ENCODE assay signal across 9 mouse cellular contexts in genomic region chr4:150555783-150556182, GRCm38 (mm10).
DNase-seq lines count a peak whose midpoint lies in the region; ATAC-seq and TF ChIP-seq lines count a peak whose summit lies in the region.
"Had no signal": no experiment of that assay in that cellular context is flagged by ENCODE, and none has a peak within 500 bp of the region (broad histone marks: within the 10 kb centered on the region; RNA-seq: fewer than 3 reads in every experiment).

No protein-coding gene starts in this region.

- no peak for DNase-seq in heart, postnatal 25 days (ENCODE audit: low spot score)
- DNase-seq in 416B (ENCODE audit: low read depth) = peak; percentile 66
- DNase-seq in liver, embryonic 14.5 days (ENCODE audit: low read depth in 3 of 3, low spot score in 3 of 3) = no peak
- DNase-seq in yolk sac, embryonic 10.5 days (ENCODE audit: low spot score) = no peak
- DNase-seq in natural killer cell, adult 2 months (ENCODE audit: low spot score in 2 of 2) = no peak
- DNase-seq in gastrocnemius, postnatal 4 days (ENCODE audit: low spot score in 2 of 2) = no peak

- H3K27me3 ChIP-seq in heart, embryonic 13.5 days (replicated peaks) = no peaks in the 10 kb centered on the region
- no peaks in the 10 kb centered on the region for H3K27me3 ChIP-seq in liver, embryonic 14.5 days (ENCODE audit: control insufficient read depth, insufficient read depth, low read length)
- H3K27me3 ChIP-seq: Patski had no signal

- peak overlapping the region; percentile 93 for H3K27ac ChIP-seq in heart, embryonic 13.5 days (replicated peaks)
- H3K27ac ChIP-seq in embryonic fibroblast, embryonic 13.5 days (ENCODE audit: insufficient read depth, low read length) = peak overlapping the region; percentile 84; the same call in 1 of the 2 replicates
- H3K27ac ChIP-seq in liver, embryonic 14.5 days = no peak overlapping the region

- no peak for TF ChIP-seq EP300 in liver, embryonic 14.5 days (IDR thresholded peaks at IDR 0.05; ENCODE audit: low read depth)

- no peak for TF ChIP-seq POLR2A in embryonic fibroblast, embryonic 13.5 days (IDR thresholded peaks at IDR 0.05; ENCODE audit: low read depth, low read length)

- no peak for TF ChIP-seq CTCF in embryonic fibroblast, embryonic 13.5 days (IDR thresholded peaks at IDR 0.05; ENCODE audit: borderline replicate concordance, insufficient read depth, low read length)
- peak; percentile 28; the same call in 1 of the 2 replicates for TF ChIP-seq CTCF in liver, embryonic 14.5 days (IDR thresholded peaks at IDR 0.05; ENCODE audit: low read depth)

- H3K4me2 ChIP-seq in heart, embryonic 13.5 days = peak overlapping the region; percentile 60
- no peak overlapping the region for H3K4me2 ChIP-seq in liver, embryonic 14.5 days (ENCODE audit: low read depth)

- no peak overlapping the region for H3K4me3 ChIP-seq in heart, embryonic 13.5 days
- H3K4me3 ChIP-seq in embryonic fibroblast, embryonic 13.5 days (ENCODE audit: insufficient read depth, low read length) = no peak overlapping the region
- no peak overlapping the region for H3K4me3 ChIP-seq in liver, embryonic 14.5 days (ENCODE audit: insufficient read depth in 1 of 2, low read depth in 2 of 2, low read length in 2 of 2)

- peaks cover 16% of the 10 kb centered on the region for H3K36me3 ChIP-seq in heart, embryonic 13.5 days
- no peaks in the 10 kb centered on the region for H3K36me3 ChIP-seq in liver, embryonic 14.5 days (replicated peaks; ENCODE audit: control insufficient read depth, insufficient read depth, low read depth)

- no peak for ATAC-seq in heart, embryonic 13.5 days (ENCODE audit: extremely low read depth, insufficient number of reproducible peaks, low FRiP score, low TSS enrichment)
- ATAC-seq in liver, embryonic 14.5 days (ENCODE audit: insufficient read depth) = no peak
- ATAC-seq: Patski had no signal

- no peaks in the 10 kb centered on the region for H3K9me3 ChIP-seq in heart, embryonic 13.5 days
- no peaks in the 10 kb centered on the region for H3K9me3 ChIP-seq in liver, embryonic 14.5 days (ENCODE audit: control insufficient read depth, low read length)

- no peak overlapping the region for H3K9ac ChIP-seq in heart, embryonic 13.5 days
- no peak overlapping the region for H3K9ac ChIP-seq in liver, embryonic 14.5 days (replicated peaks)

- intact Hi-C loops in heart, postnatal 25 days (cut with DNase I) = no loop called here

- peaks cover 72% of the 10 kb centered on the region for H3K4me1 ChIP-seq in heart, embryonic 13.5 days
- peaks cover 11% of the 10 kb centered on the region for H3K4me1 ChIP-seq in embryonic fibroblast, embryonic 13.5 days (ENCODE audit: control insufficient read depth, insufficient read depth, low read length)
- H3K4me1 ChIP-seq in liver, embryonic 14.5 days (replicated peaks; ENCODE audit: control insufficient read depth in 2 of 2, insufficient read depth in 2 of 2, low read length in 1 of 2) = peaks cover 20 to 30% of the 10 kb centered on the region in 2 experiments
